Mouse (Mus musculus) C2C12 (cell line): Measurements from ENCODE around the gene Mosmo.

ENCODE experiments used
- CTCF ChIP-seq: IDR thresholded peaks from one replicate; pipeline ENCODE4 v1.5.1; 2011; ENCODE audit not compliant: control insufficient read depth, insufficient read depth, insufficient read length
- FOSL1 ChIP-seq: IDR thresholded peaks from one replicate; pipeline ENCODE4 v1.8.0; 2011; ENCODE audit warnings: mild to moderate bottlenecking, low read length; ENCODE audit not compliant: poor library complexity, insufficient read depth, severe bottlenecking
- MAX ChIP-seq: IDR thresholded peaks from one replicate; pipeline ENCODE4 v1.6.1; 2011; ENCODE audit warnings: mild to moderate bottlenecking, control low read depth

DNA sequence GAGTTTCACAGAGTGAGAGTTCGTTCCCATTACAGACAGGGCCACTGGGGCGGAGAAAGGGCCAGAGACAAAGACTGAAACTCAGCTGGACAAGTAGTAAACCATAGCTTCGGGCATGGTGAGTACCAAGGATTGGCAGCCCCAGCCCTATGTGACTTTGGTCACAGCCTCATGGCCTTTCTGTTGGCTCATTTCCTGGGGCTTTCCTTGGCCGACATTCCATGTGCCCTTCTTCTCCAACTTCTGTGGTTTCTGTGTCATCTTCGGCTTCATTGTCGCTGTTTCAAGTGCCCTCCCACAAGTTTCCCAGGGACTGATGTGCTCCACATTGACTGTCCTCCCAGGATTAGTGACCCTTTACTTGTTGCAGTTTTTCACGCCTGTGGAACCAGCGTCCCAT, 44.0 kb downstream of the Mosmo start:
- TF ChIP-seq CTCF, result no peak
- TF ChIP-seq MAX, result no peak
- TF ChIP-seq FOSL1, result no peak
